Mouse (Mus musculus): ENCODE results near the gene Insig1. TPM values are rescaled to one million over a fixed set of nuclear protein-coding genes. Genes with fewer than 3 reads are reported as not detected.

Insig1 gene
- polyA plus RNA-seq (2015; fragmentation: Nextera tagmentation; extraction: Ambion mirVana) = 62.8 and 71.6 TPM in 2 replicates

GRCm38 (mm10) chr5:28070828-28071455 lies at the start of gene Insig1:
Gene Insig1 (plus strand): TSS chr5:28071363.
- H3K4me2 ChIP-seq = peak within 1 kb of the TSS; percentile 74
- under 1% methylated on average over 62 of the region's 64 CpGs for WGBS
- peak; percentile 95 for ATAC-seq (ENCODE audit: low FRiP score)

DNA sequence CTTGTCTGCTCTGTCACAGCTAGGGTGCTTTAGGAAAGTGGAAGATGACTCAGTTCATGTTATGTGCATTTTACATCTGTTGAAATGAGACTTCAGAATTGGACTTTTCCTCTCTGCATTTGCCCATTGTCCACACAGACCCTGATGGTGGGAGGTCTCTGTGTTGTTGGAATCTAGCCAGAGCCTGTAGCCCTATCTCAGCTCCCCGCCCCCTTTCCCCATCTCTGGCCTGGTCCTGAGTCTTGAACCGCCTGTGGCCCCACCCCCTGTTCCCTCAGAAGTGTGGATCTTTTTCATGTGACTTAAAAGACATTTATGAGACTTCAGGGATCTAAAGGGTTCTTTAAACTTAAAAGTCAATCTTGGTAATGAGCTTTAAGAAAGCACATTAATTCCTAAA lies 47.7 kb upstream of the Insig1 start:
- no peaks in the 10 kb centered on the region for H3K4me1 ChIP-seq
- no peak overlapping the region for H3K4me3 ChIP-seq (replicated peaks)
- H3K9me3 ChIP-seq (replicated peaks) = no peaks in the 10 kb centered on the region
- no peaks in the 10 kb centered on the region for H3K36me3 ChIP-seq
- 67% methylated on average over 2 of the region's 2 CpGs for WGBS
- no peaks in the 10 kb centered on the region for H3K27me3 ChIP-seq (replicated peaks)
- no peak overlapping the region for H3K27ac ChIP-seq (replicated peaks)
- no peak overlapping the region for H3K9ac ChIP-seq (replicated peaks)
- no peak for ATAC-seq (ENCODE audit: low FRiP score)
- no peak overlapping the region for H3K4me2 ChIP-seq

More at GRCm38 (mm10) chr5:28070828-28071455, at the start of gene Insig1:
- peaks cover 45% of the 10 kb centered on the region for H3K4me1 ChIP-seq
- peak within 1 kb of the TSS; percentile 97 for H3K4me3 ChIP-seq (replicated peaks)
- H3K9me3 ChIP-seq (replicated peaks) = no peaks in the 10 kb centered on the region
- peak within 1 kb of the TSS; percentile 91 for H3K9ac ChIP-seq (replicated peaks)
- no peaks in the 10 kb centered on the region for H3K27me3 ChIP-seq (replicated peaks)
- H3K27ac ChIP-seq (replicated peaks) = peak within 1 kb of the TSS; percentile 99
- peaks cover 26% of the 10 kb centered on the region for H3K36me3 ChIP-seq

DNA sequence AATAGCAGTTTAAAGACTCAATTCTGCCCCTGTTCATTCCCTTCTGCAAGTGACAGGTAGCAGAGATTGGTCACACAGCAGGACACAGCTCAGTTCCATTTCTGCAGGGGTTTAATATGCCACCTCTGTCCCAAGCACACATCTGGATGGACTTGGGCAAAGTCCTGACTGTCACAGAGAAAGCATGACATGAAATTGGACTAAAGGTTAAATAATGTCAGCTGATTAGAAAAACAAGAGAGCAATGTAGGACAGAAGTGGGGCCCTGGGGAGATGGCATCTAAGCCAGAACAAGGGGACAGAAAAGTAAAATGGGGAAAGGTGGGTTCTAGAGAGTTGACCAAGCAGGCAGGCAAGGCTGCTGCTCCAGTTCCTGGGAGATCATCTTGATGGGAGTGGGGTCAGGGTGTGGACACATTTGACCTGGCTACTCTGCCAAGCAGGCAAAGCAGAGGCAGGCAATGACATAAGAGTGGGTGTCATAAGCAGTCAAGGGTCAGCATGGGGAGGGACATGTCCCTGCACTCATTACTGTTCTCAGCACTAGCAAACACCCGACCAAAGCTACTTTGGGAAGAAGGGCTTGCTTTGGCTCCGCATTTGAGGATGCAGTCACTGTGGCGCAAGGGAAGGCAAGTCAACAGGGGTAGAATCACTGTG lies 39.5 kb upstream of the Insig1 start:
- H3K27me3 ChIP-seq (replicated peaks) = no peaks in the 10 kb centered on the region
- H3K9me3 ChIP-seq (replicated peaks) = no peaks in the 10 kb centered on the region
- no peak overlapping the region for H3K9ac ChIP-seq (replicated peaks)
- no peak overlapping the region for H3K4me2 ChIP-seq
- WGBS = 88% methylated on average over 3 of the region's 3 CpGs
- no peaks in the 10 kb centered on the region for H3K36me3 ChIP-seq
- no peak overlapping the region for H3K27ac ChIP-seq (replicated peaks)
- H3K4me1 ChIP-seq = no peaks in the 10 kb centered on the region
- ATAC-seq (ENCODE audit: low FRiP score) = no peak
- no peak overlapping the region for H3K4me3 ChIP-seq (replicated peaks)

- Histone ChIP-seq H3K27ac (replicated peaks) (no peak overlapping the region), H3K27me3 (replicated peaks) (no peaks in the 10 kb centered on the region), H3K36me3 (no peaks in the 10 kb centered on the region), H3K4me1 (no peaks in the 10 kb centered on the region), H3K4me2 (no peak overlapping the region), H3K9me3 (replicated peaks) (no peaks in the 10 kb centered on the region), H3K9ac (replicated peaks) (no peak overlapping the region), H3K4me3 (replicated peaks) (no peak overlapping the region)
- no peak for ATAC-seq (ENCODE audit: low FRiP score)
- 92% methylated on average over 10 of the region's 10 CpGs for WGBS
Observed at GRCm38 (mm10) chr5:28032866-28033265, 38.3 kb upstream of the Insig1 start.

DNA sequence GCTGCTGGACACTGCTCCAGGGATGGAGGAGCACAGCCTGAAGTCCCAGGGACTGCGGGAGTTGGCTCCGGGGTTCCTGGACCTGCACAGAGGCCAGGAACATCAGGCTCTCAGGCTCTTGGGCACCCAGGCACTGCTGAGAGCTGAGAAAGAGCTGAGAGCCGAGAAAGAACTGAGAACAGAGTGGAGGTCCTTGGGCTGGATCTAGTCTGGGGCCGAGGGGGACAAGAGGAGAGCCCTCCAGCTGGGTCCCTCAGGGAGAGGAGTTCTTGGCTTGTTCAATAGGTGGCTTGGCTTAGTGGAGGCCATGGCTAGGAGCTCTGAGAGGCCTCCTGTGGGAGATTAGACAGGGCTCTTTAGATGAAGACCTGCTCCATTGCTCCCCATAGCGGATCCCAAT lies 37.9 kb upstream of the Insig1 start:
- Histone ChIP-seq H3K4me1 (no peaks in the 10 kb centered on the region), H3K36me3 (no peaks in the 10 kb centered on the region), H3K4me2 (no peak overlapping the region), H3K9ac (replicated peaks) (no peak overlapping the region), H3K27ac (replicated peaks) (no peak overlapping the region), H3K27me3 (replicated peaks) (no peaks in the 10 kb centered on the region), H3K4me3 (replicated peaks) (no peak overlapping the region), H3K9me3 (replicated peaks) (no peaks in the 10 kb centered on the region)
- no peak for ATAC-seq (ENCODE audit: low FRiP score)
- 88% methylated on average over 5 of the region's 5 CpGs for WGBS

DNA sequence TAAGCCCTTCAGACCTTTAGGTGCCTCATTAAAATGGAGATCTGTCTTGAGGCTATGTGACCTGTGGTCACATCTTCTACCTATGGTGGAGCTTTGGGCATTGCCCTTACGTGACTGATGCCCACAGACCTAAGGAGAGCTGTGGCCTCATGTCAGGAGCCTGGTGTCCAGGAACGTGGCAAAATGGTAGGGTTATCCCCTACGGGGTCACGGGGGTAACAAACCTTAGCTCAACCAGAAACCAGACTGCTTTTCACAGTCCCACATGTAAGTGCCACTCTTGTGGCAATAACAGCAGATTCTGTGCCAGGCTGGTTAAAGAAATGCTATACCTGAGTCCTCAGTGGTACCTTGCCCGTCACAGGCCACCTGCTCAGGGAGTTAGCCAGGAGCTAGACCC lies 37.3 kb upstream of the Insig1 start:
- H3K27ac ChIP-seq (replicated peaks) = no peak overlapping the region
- no peaks in the 10 kb centered on the region for H3K27me3 ChIP-seq (replicated peaks)
- H3K4me1 ChIP-seq = no peaks in the 10 kb centered on the region
- no peak for ATAC-seq (ENCODE audit: low FRiP score)
- H3K9me3 ChIP-seq (replicated peaks) = no peaks in the 10 kb centered on the region
- no peak overlapping the region for H3K4me3 ChIP-seq (replicated peaks)
- H3K4me2 ChIP-seq = no peak overlapping the region
- H3K9ac ChIP-seq (replicated peaks) = no peak overlapping the region
- no peaks in the 10 kb centered on the region for H3K36me3 ChIP-seq
- WGBS = 90% methylated on average over 5 of the region's 5 CpGs

- Histone ChIP-seq H3K4me1 (no peaks in the 10 kb centered on the region), H3K4me3 (replicated peaks) (no peak overlapping the region), H3K36me3 (no peaks in the 10 kb centered on the region), H3K27ac (replicated peaks) (no peak overlapping the region), H3K4me2 (no peak overlapping the region), H3K9me3 (replicated peaks) (no peaks in the 10 kb centered on the region), H3K27me3 (replicated peaks) (no peaks in the 10 kb centered on the region), H3K9ac (replicated peaks) (no peak overlapping the region)
- WGBS = 77% methylated on average over 1 of the region's 1 CpGs
- no peak for ATAC-seq (ENCODE audit: low FRiP score)
Observed at GRCm38 (mm10) chr5:28036011-28036410, 35.2 kb upstream of the Insig1 start.

GRCm38 (mm10) chr5:28036518-28036917 lies 34.6 kb upstream of the Insig1 start:
- H3K27me3 ChIP-seq (replicated peaks) = no peaks in the 10 kb centered on the region
- WGBS = 100% methylated on average over 1 of the region's 1 CpGs
- H3K4me1 ChIP-seq = no peaks in the 10 kb centered on the region
- no peaks in the 10 kb centered on the region for H3K36me3 ChIP-seq
- H3K27ac ChIP-seq (replicated peaks) = no peak overlapping the region
- no peak for ATAC-seq (ENCODE audit: low FRiP score)
- H3K4me2 ChIP-seq = no peak overlapping the region
- no peak overlapping the region for H3K9ac ChIP-seq (replicated peaks)
- H3K4me3 ChIP-seq (replicated peaks) = no peak overlapping the region
- no peaks in the 10 kb centered on the region for H3K9me3 ChIP-seq (replicated peaks)

GRCm38 (mm10) chr5:28037172-28037591 lies 34.0 kb upstream of the Insig1 start:
- Histone ChIP-seq H3K4me2 (no peak overlapping the region), H3K27ac (replicated peaks) (no peak overlapping the region), H3K4me3 (replicated peaks) (no peak overlapping the region), H3K36me3 (no peaks in the 10 kb centered on the region), H3K9ac (replicated peaks) (no peak overlapping the region), H3K9me3 (replicated peaks) (no peaks in the 10 kb centered on the region), H3K27me3 (replicated peaks) (no peaks in the 10 kb centered on the region), H3K4me1 (no peaks in the 10 kb centered on the region)
- WGBS = 31% methylated on average over 3 of the region's 3 CpGs
- ATAC-seq (ENCODE audit: low FRiP score) = no peak

- H3K27me3 ChIP-seq (replicated peaks) = no peaks in the 10 kb centered on the region
- no peak overlapping the region for H3K4me2 ChIP-seq
- H3K4me3 ChIP-seq (replicated peaks) = no peak overlapping the region
- no peak for ATAC-seq (ENCODE audit: low FRiP score)
- H3K9me3 ChIP-seq (replicated peaks) = no peaks in the 10 kb centered on the region
- no peaks in the 10 kb centered on the region for H3K4me1 ChIP-seq
- no peaks in the 10 kb centered on the region for H3K36me3 ChIP-seq
- no peak overlapping the region for H3K27ac ChIP-seq (replicated peaks)
- no peak overlapping the region for H3K9ac ChIP-seq (replicated peaks)
- 41% methylated on average over 5 of the region's 5 CpGs for WGBS
Observed at GRCm38 (mm10) chr5:28037639-28038038, 33.5 kb upstream of the Insig1 start.

DNA sequence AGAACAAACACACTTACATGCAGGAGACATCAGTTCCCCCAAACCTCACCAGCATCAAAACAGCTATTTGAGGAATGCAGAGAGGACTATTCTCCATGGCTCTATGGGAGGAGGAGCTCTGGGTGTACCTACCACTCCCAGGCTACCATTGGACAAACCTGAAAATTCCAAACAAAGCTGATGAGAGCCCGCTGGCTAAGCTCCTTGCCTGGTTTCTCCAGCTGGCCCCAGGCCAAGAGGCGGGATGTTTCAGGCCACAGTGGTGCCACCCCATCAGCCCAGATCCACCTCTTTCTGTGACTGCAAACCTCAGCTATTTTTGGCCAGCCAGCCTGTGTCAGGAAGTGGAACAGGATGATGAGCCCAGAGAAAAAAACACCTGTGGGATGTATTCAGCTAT lies 33.0 kb upstream of the Insig1 start:
- Histone ChIP-seq H3K4me2 (no peak overlapping the region), H3K36me3 (no peaks in the 10 kb centered on the region), H3K9ac (replicated peaks) (no peak overlapping the region), H3K4me1 (no peaks in the 10 kb centered on the region), H3K27me3 (replicated peaks) (no peaks in the 10 kb centered on the region), H3K27ac (replicated peaks) (no peak overlapping the region), H3K4me3 (replicated peaks) (no peak overlapping the region), H3K9me3 (replicated peaks) (no peaks in the 10 kb centered on the region)
- 56% methylated on average over 2 of the region's 2 CpGs for WGBS
- no peak for ATAC-seq (ENCODE audit: low FRiP score)

Measured in neural tube, embryonic 15.5 days (tissue).